Mouse (Mus musculus): Measurements from ENCODE around the gene Med12l. TPM values are rescaled to one million over a fixed set of nuclear protein-coding genes. Genes with fewer than 3 reads are reported as not detected.

Med12l gene
- polyA plus RNA-seq, 1 experiment from 2014 or later, result 2.8 TPM

GRCm38 (mm10) chr3:59312610-59313009, 307.0 kb downstream of the Med12l start:
- no peak overlapping the region for H3K4me2 ChIP-seq
- TF ChIP-seq CTCF (IDR thresholded peaks at IDR 0.05; ENCODE audit: low read depth), result no peak
- ATAC-seq (ENCODE audit: insufficient read depth), result no peak
- H3K27me3 ChIP-seq (ENCODE audit: insufficient read depth, low read length), result no peaks in the 10 kb centered on the region
- H3K4me1 ChIP-seq (ENCODE audit: insufficient read depth), result no peaks in the 10 kb centered on the region
- no peak for DNase-seq
- no peak overlapping the region for H3K9ac ChIP-seq
- no peak overlapping the region for H3K27ac ChIP-seq (ENCODE audit: low read depth)
- 81% methylated on average over 10 of the region's 10 CpGs for WGBS
- H3K4me3 ChIP-seq (ENCODE audit: low read depth, low read length), result no peak overlapping the region
- H3K36me3 ChIP-seq (ENCODE audit: insufficient read depth), result peaks cover 14% of the 10 kb centered on the region; the same call in 1 of the 2 replicates
- H3K9me3 ChIP-seq (ENCODE audit: low read depth, low read length), result no peaks in the 10 kb centered on the region

GRCm38 (mm10) chr3:59316077-59316476, 310.5 kb downstream of the Med12l start:
- ATAC-seq (ENCODE audit: insufficient read depth) (peak; percentile 31; the same call in 1 of the 2 replicates), DNase-seq (no peak)
- H3K4me3 ChIP-seq (ENCODE audit: low read depth, low read length), result no peak overlapping the region
- WGBS, result 71% methylated on average over 7 of the region's 7 CpGs
- no peaks in the 10 kb centered on the region for H3K27me3 ChIP-seq (ENCODE audit: insufficient read depth, low read length)
- H3K4me1 ChIP-seq (ENCODE audit: insufficient read depth), result no peaks in the 10 kb centered on the region
- no peak overlapping the region for H3K27ac ChIP-seq (ENCODE audit: low read depth)
- no peak overlapping the region for H3K9ac ChIP-seq
- no peak for TF ChIP-seq CTCF (IDR thresholded peaks at IDR 0.05; ENCODE audit: low read depth)
- no peak overlapping the region for H3K4me2 ChIP-seq
- peaks cover 38% of the 10 kb centered on the region for H3K36me3 ChIP-seq (ENCODE audit: insufficient read depth)
- H3K9me3 ChIP-seq (ENCODE audit: low read depth, low read length), result no peaks in the 10 kb centered on the region

GRCm38 (mm10) chr3:59321278-59321876, 315.8 kb downstream of the Med12l start:
- no peak overlapping the region for H3K27ac ChIP-seq (ENCODE audit: low read depth)
- H3K4me2 ChIP-seq, result no peak overlapping the region
- no peak overlapping the region for H3K4me3 ChIP-seq (ENCODE audit: low read depth, low read length)
- H3K27me3 ChIP-seq (ENCODE audit: insufficient read depth, low read length), result no peaks in the 10 kb centered on the region
- no peak for ATAC-seq (ENCODE audit: insufficient read depth)
- H3K9ac ChIP-seq, result no peak overlapping the region
- peak; percentile 76 for DNase-seq
- 42% methylated on average over 7 of the region's 7 CpGs for WGBS
- peak; percentile 82 for TF ChIP-seq CTCF (IDR thresholded peaks at IDR 0.05; ENCODE audit: low read depth)
- H3K4me1 ChIP-seq (ENCODE audit: insufficient read depth), result no peaks in the 10 kb centered on the region
- peaks cover 37% of the 10 kb centered on the region for H3K36me3 ChIP-seq (ENCODE audit: insufficient read depth)
- H3K9me3 ChIP-seq (ENCODE audit: low read depth, low read length), result no peaks in the 10 kb centered on the region

- H3K27ac ChIP-seq (ENCODE audit: low read depth), result no peak overlapping the region
- H3K4me2 ChIP-seq, result no peak overlapping the region
- TF ChIP-seq CTCF (IDR thresholded peaks at IDR 0.05; ENCODE audit: low read depth), result no peak
- H3K4me3 ChIP-seq (ENCODE audit: low read depth, low read length), result no peak overlapping the region
- H3K4me1 ChIP-seq (ENCODE audit: insufficient read depth), result no peaks in the 10 kb centered on the region
- DNase-seq (no peak), ATAC-seq (ENCODE audit: insufficient read depth) (no peak)
- H3K9ac ChIP-seq, result no peak overlapping the region
- 81% methylated on average over 2 of the region's 2 CpGs for WGBS
- H3K27me3 ChIP-seq (ENCODE audit: insufficient read depth, low read length), result no peaks in the 10 kb centered on the region
- H3K9me3 ChIP-seq (ENCODE audit: low read depth, low read length), result no peaks in the 10 kb centered on the region
- peaks cover 47% of the 10 kb centered on the region for H3K36me3 ChIP-seq (ENCODE audit: insufficient read depth)
These were observed 322.9 kb downstream of the Med12l start for GRCm38 (mm10) chr3:59328526-59328925.

GRCm38 (mm10) chr3:59341647-59342427, 336.2 kb downstream of the Med12l start:
- no peak for TF ChIP-seq CTCF (IDR thresholded peaks at IDR 0.05; ENCODE audit: low read depth)

GRCm38 (mm10) chr3:59343026-59343425, 337.4 kb downstream of the Med12l start:
- Histone ChIP-seq H3K27ac (ENCODE audit: low read depth) (peak overlapping the region; percentile 83; the same call in 1 of the 2 replicates), H3K4me2 (peak overlapping the region; percentile 67), H3K9me3 (ENCODE audit: low read depth, low read length) (no peaks in the 10 kb centered on the region), H3K9ac (0 out of 2 replicates have a peak overlapping the region, but pooled peaks have one; percentile 59), H3K4me1 (ENCODE audit: insufficient read depth) (no peaks in the 10 kb centered on the region), H3K4me3 (ENCODE audit: low read depth, low read length) (peak overlapping the region; percentile 47), H3K27me3 (ENCODE audit: insufficient read depth, low read length) (no peaks in the 10 kb centered on the region), H3K36me3 (ENCODE audit: insufficient read depth) (0 out of 2 replicates have a peak, but pooled peaks cover 4% of the 10 kb centered on the region)
- DNase-seq (peak; percentile 89), ATAC-seq (ENCODE audit: insufficient read depth) (peak; percentile 77)
- WGBS, result 30% methylated on average over 4 of the region's 4 CpGs
- TF ChIP-seq CTCF (IDR thresholded peaks at IDR 0.05; ENCODE audit: low read depth), result no peak

More at GRCm38 (mm10) chr3:59341647-59342427, 336.2 kb downstream of the Med12l start:
- H3K36me3 ChIP-seq (ENCODE audit: insufficient read depth), result 0 out of 2 replicates have a peak, but pooled peaks cover 4% of the 10 kb centered on the region
- H3K4me2 ChIP-seq, result peak overlapping the region; percentile 50
- no peaks in the 10 kb centered on the region for H3K4me1 ChIP-seq (ENCODE audit: insufficient read depth)
- H3K27ac ChIP-seq (ENCODE audit: low read depth), result no peak overlapping the region
- 70% methylated on average over 11 of the region's 11 CpGs for WGBS
- ATAC-seq (ENCODE audit: insufficient read depth) (no peak), DNase-seq (no peak)
- no peaks in the 10 kb centered on the region for H3K9me3 ChIP-seq (ENCODE audit: low read depth, low read length)
- H3K27me3 ChIP-seq (ENCODE audit: insufficient read depth, low read length), result no peaks in the 10 kb centered on the region
- H3K9ac ChIP-seq, result no peak overlapping the region
- 0 out of 2 replicates have a peak overlapping the region, but pooled peaks have one; percentile 9 for H3K4me3 ChIP-seq (ENCODE audit: low read depth, low read length)
